Mouse (Mus musculus): ENCODE measurements around the gene Tes.

- TF ChIP-seq EP300 (optimal IDR thresholded peaks at IDR 0.05) (no peak), CTCF (IDR thresholded peaks at IDR 0.05; ENCODE audit: low read depth) (no peak)
These were observed 14.9 kb downstream of the Tes start for GRCm38 (mm10) chr6:17079826-17080225.

Measured in stomach, postnatal 0 days (tissue).